Mouse (Mus musculus) embryo, embryonic 9.5 days (tissue): Measurements from ENCODE around the gene Dhrs9.

Experiments
- DNase-seq: peaks from one replicate; pipeline ENCODE4 v3.0.0-alpha.2; 2017; ENCODE audit errors: extremely low spot score

Dhrs9 gene

DNA sequence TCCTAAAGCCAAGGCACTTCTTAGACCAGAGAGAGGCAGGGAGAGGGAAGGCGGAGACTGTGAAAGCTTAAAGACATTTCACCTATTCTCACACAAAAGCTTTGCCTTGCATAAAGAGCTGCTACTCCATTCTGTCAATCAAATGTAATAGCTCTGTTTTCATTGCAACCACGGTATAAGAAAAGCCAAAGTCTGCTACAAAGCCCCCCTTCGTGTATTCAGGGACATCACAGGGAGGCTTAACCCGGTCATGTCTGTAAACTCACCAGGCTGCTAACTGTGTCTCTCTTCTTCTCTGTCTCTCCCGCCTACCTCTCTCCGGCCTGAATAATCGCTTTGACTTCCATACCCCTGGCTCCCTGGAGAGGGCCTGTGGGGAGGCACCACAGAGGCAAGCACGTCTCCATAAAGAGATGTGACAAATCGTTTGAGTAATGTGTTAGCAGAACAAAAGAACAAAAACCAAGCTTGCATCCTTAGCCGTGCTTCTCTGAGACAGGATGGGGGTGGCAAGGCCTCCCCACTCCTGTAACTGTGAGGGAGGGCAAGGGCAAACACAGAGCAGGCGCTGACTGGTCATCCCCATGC, 38.1 kb downstream of the Dhrs9 start:
- DNase-seq: peak; percentile 59

DNA sequence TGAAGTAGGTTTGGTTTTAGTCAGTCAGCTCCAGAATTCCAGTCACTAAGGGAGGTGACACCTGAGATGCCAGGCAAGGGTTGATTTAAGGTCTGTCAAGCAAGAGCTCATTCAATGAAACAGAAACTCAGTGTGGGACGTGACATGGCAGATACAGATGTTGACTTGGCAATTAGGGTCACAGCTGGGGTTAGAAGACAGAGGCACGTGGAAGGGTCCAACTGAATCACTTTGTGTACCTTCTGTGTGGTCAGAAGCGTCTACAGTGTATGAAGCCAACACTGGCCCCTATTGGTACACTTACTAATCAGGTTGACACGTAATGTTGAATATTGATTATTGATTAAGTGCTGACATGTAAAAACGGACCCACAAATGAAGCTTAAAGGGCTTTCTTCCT, 44.6 kb downstream of the Dhrs9 start:
- DNase-seq: no peak

DNA sequence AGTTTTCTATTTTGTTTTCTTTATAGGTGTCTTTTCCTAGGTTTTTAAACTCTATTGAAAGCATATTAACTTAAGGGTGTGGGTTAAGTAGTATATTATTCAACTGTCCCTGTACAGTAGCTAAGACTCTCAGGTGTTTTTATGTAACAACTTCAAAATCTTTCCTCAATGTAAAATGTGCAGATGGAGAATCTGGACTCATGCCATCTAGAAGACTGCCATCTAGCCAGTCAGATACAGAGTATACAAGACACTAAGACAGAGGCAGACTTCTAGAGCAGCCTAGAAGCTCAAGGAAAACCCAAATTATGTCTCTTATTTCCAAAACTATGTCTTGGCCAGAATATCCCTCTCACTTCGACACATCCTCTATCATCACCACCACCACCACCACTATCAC, 45.8 kb downstream of the Dhrs9 start:
- no peak for DNase-seq

DNA sequence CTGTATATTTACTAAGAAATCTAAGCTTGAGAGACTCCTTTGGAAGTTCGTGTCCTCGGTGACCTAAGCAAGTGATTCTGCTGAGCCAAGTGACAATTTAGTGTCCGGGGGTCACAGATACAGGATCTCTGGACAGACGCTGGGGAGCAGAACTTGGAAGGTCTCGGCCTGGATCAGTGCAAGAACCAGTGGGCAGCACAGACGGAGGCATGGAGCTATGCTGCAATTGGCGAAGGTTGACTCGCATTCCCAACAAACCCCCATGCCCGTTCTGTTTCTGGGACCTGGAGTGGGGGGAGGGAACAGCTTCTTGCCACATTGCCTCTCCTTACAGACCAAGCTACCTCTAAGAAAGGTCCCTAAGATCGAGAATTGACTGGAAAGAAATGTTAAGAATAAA, 46.9 kb downstream of the Dhrs9 start:
- DNase-seq: no peak

DNA sequence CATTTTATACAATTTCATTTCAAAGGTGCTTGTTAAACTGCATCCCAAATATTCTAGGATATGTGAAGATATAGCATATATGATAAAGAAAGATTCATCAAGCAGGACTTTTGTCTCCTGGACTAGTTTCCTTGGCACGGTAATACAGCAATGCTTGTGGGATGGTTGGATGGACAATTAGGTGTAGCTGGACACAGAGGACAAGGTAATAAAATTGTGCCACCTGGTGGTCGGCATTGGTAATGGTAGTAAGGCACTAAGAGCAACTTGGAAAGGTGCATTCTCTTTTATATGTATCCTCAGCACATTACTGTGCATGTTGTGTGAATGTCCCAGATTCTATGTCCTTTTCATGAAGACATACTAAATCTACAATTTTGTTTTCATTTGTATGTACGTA, 47.9 kb downstream of the Dhrs9 start:
- DNase-seq: peak; percentile 63

DNA sequence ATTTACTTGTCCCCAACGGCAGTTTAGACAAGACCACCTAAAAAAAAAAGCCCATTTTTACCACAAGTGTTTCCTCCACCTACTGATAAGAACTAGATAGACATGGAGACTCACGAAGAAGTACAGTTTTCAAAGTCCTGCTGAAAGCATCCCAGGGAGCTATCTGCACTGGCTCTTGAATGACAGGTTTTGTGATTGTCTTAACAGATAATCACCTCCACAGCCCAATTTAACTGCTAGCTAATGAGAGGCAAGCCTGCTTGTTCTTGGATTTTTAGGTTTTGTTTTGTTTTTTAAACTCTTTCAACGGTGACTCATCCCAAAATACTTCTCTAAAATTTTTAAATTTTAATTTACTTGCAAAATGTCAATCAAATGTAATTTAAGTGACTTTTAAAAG, 61.4 kb downstream of the Dhrs9 start:
- no peak for DNase-seq

DNA sequence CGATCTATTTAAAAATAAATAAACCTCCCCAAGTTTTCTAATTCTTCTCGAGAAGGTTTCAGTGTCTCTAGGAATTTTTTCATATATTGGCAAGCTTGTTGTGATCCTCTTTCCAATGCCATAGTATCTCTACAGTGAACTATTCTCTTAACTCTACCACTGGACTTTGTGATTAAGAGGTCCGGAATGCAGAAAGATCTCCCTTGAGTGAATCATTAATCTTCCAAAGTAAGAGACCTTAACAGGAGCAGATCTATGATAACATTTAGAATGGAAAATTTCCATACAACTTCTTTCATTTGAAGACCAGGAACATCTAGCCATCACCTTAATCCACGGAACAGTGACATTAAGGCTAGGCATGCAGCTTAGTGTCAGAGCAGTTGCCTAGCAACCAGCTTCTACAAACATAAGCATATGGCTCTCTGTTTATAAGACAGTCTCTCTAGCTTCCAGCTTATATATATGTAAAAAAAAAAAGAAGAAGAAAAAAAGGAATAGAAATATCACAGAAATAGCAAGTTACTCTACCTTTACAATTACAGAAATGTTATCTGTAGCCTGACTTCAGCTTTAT, 65.7 kb downstream of the Dhrs9 start:
- DNase-seq: no peak

DNA sequence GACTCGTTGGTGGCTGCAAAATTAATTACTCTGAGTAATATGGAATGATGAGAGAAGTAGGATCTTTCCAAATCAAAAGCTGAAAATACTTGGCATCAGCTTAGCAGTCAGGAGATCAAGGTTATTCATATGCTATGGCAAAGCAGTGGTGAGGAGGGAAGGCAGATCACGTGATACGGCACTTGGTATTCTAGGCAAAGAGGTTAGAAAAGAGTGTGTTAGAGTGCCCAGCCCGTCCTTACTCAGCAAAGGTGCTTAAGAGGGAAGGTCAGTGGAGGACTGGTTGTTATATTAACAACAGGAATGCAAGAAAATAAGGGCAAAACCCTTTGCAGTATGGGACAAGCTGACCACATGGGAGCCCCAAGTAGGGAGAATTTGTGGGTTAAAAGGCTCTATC, 68.3 kb downstream of the Dhrs9 start:
- no peak for DNase-seq

DNA sequence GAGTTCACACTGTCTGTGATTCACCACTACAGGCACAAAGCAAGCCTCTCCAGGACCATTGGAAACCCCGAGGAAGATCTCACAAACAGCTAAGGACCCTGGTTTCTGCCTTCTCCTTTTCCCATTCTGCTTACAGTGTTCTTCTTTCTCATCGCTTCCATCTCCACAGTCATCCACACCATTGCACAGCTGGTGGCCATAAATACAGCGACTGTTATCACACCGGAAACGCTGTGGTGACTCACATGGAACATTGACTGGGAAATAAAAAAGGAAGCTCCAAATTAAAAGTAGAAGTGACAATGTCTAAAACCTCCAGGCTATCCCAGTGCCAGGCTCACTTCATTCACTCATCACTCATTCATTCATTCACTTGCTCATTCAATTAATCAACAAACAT, 70.9 kb downstream of the Dhrs9 start:
- no peak for DNase-seq
